Mouse (Mus musculus): ENCODE measurements around the gene Slc7a11.

GRCm38 (mm10) chr3:50484076-50484475 lies 40.7 kb upstream of the Slc7a11 start:
- TF ChIP-seq CTCF (IDR thresholded peaks at IDR 0.05), result no peak
- TF ChIP-seq EP300 (IDR thresholded peaks at IDR 0.05), result no peak
